Mouse (Mus musculus): ENCODE measurements around the gene Fbxo11.

GRCm38 (mm10) chr17:88098181-88098852 is 33.2 kb upstream of the Fbxo11 start:
- TF ChIP-seq CTCF (IDR thresholded peaks at IDR 0.05; ENCODE audit: low read depth) (no peak), EP300 (IDR thresholded peaks at IDR 0.05; ENCODE audit: low read depth) (no peak)
